In genomic region chr11:33100027-33100507, GRCm38 (mm10) we compare ENCODE assay signal across 9 mouse cellular contexts. TPM values are rescaled to one million over a fixed set of nuclear protein-coding genes. Genes with fewer than 3 reads are reported as not detected.
DNase-seq lines count a peak whose midpoint lies in the region; ATAC-seq and TF ChIP-seq lines count a peak whose summit lies in the region.
"Had no signal": no experiment of that assay in that cellular context is flagged by ENCODE, and none has a peak within 500 bp of the region (broad histone marks: within the 10 kb centered on the region; RNA-seq: fewer than 3 reads in every experiment).

No protein-coding gene starts in this region.

- WGBS in forebrain, embryonic 14.5 days = 25% methylated on average over 10 of the region's 10 CpGs
- 15% methylated on average over 10 of the region's 10 CpGs for WGBS in lung, postnatal 0 days

- H3K9ac ChIP-seq in forebrain, embryonic 14.5 days (ENCODE audit: low read length) = no peak overlapping the region
- no peak overlapping the region for H3K9ac ChIP-seq in lung, postnatal 0 days (replicated peaks; ENCODE audit: low read depth)

- H3K36me3 ChIP-seq in forebrain, embryonic 14.5 days (ENCODE audit: control insufficient read depth, insufficient read depth, low read length) = no peaks in the 10 kb centered on the region
- no peaks in the 10 kb centered on the region for H3K36me3 ChIP-seq in lung, postnatal 0 days (ENCODE audit: insufficient read depth, low read length)

- no peak overlapping the region for H3K27ac ChIP-seq in forebrain, embryonic 14.5 days (ENCODE audit: low read depth, low read length)
- H3K27ac ChIP-seq in lung, postnatal 0 days (ENCODE audit: low read length) = no peak overlapping the region
- H3K27ac ChIP-seq: macrophage had no signal

- peak; percentile 50 for ATAC-seq in forebrain, embryonic 14.5 days
- peak; percentile 43 for ATAC-seq in lung, postnatal 0 days
- no peak for ATAC-seq in cerebellum, adult (ENCODE audit: insufficient number of reproducible peaks, low FRiP score, low TSS enrichment)

- no peaks in the 10 kb centered on the region for H3K9me3 ChIP-seq in forebrain, embryonic 14.5 days (replicated peaks; ENCODE audit: control insufficient read depth, low read length)
- H3K9me3 ChIP-seq in lung, postnatal 0 days (ENCODE audit: low read length) = no peaks in the 10 kb centered on the region

- TF ChIP-seq CTCF in lung, postnatal 0 days (IDR thresholded peaks at IDR 0.05) = no peak

- peaks cover 5% of the 10 kb centered on the region; the same call in 1 of the 2 replicates for H3K4me1 ChIP-seq in forebrain, embryonic 14.5 days (ENCODE audit: control insufficient read depth, insufficient read depth, low read length)
- no peaks in the 10 kb centered on the region for H3K4me1 ChIP-seq in lung, postnatal 0 days (ENCODE audit: insufficient read depth, low read depth, low read length)

- peak; percentile 37 for DNase-seq in adrenal gland, postnatal 10 days
- no peak for DNase-seq in adrenal gland, adult (ENCODE audit: inconsistent age in 2 of 2, low spot score in 1 of 2)
- DNase-seq in forebrain, embryonic 14.5 days (ENCODE audit: low spot score) = no peak
- DNase-seq in heart, postnatal 25 days (ENCODE audit: low spot score) = peak; percentile 62
- peak; percentile 12 for DNase-seq in lung, postnatal 0 days (ENCODE audit: low spot score)
- no peak for DNase-seq in layer of hippocampus, postnatal 36 days
- DNase-seq in frontal cortex, postnatal 36 days (ENCODE audit: low spot score in 2 of 2) = no peak

- H3K27me3 ChIP-seq in forebrain, embryonic 14.5 days (replicated peaks; ENCODE audit: control insufficient read depth, insufficient read depth, low read length) = no peaks in the 10 kb centered on the region
- H3K27me3 ChIP-seq in lung, postnatal 0 days (replicated peaks; ENCODE audit: insufficient read depth, low read length) = no peaks in the 10 kb centered on the region

- peak overlapping the region; percentile 23 for H3K4me2 ChIP-seq in forebrain, embryonic 14.5 days (ENCODE audit: low read length)
- H3K4me2 ChIP-seq in lung, postnatal 0 days (replicated peaks; ENCODE audit: low read depth, low read length) = peak overlapping the region; percentile 49

- intact Hi-C loops in heart, postnatal 25 days (cut with DNase I) = no loop called here

- no peak for TF ChIP-seq EP300 in lung, postnatal 0 days (IDR thresholded peaks at IDR 0.05)

- no peak overlapping the region for H3K4me3 ChIP-seq in forebrain, embryonic 14.5 days (ENCODE audit: low read depth, low read length)
- H3K4me3 ChIP-seq in lung, postnatal 0 days (ENCODE audit: low read depth, low read length) = peak overlapping the region; percentile 8; the same call in 1 of the 2 replicates

RNA-seq across cellular contexts. Expression of gene Fgf18, which starts 47.1 kb away (rescaled TPM):
- 1 to 10 TPM; 3.0 to 3.6 TPM for total RNA-seq in adrenal gland, postnatal 10 days (2021)
- polyA plus RNA-seq in forebrain, embryonic 14.5 days (2014; fragmentation: Nextera tagmentation; extraction: Ambion mirVana) = 3.9 and 4.8 TPM in 2 replicates
- total RNA-seq in heart, postnatal 25 days (2021) = 1 to 10 TPM; 5.1 to 6.0 TPM
- 19.5 and 20.6 TPM in 2 replicates for polyA plus RNA-seq in lung, postnatal 0 days (2015; fragmentation: Nextera tagmentation; extraction: Ambion mirVana)
- total RNA-seq in layer of hippocampus, postnatal 36 days (2021) = 1 to 10 TPM; 2.4 to 2.9 TPM
- polyA plus RNA-seq: macrophage had no signal

Comparison
In these comparisons a context has a peak if more than half of its experiments do, and no peak if none do; other contexts are left out.
1. DNase-seq: peak in adrenal gland, postnatal 10 days (single experiment), heart, postnatal 25 days (single experiment) and lung, postnatal 0 days (single experiment); none in adrenal gland, adult (0 of 2), forebrain, embryonic 14.5 days (single experiment), layer of hippocampus, postnatal 36 days (0 of 2) and frontal cortex, postnatal 36 days (0 of 2).